Mouse (Mus musculus) CD4-positive, CD25-positive, alpha-beta regulatory T cell, adult 2 months (primary cell): ENCODE measurements around the gene Tnfaip1.

Experiments used
- DNase-seq: peaks from one replicate; pipeline ENCODE4 v3.0.0-alpha.2; 2012; ENCODE audit warnings: low read depth, low spot score

Gene Tnfaip1

GRCm38 (mm10) chr11:78500623-78501202 lies 35.4 kb downstream of the Tnfaip1 start:
- no peak for DNase-seq

- DNase-seq = no peak
Measured at GRCm38 (mm10) chr11:78499543-78499942, 36.6 kb downstream of the Tnfaip1 start.

- DNase-seq = no peak
Measured at GRCm38 (mm10) chr11:78499004-78499403, 37.1 kb downstream of the Tnfaip1 start, which contains the start of gene Vtn. Vtn (plus strand) TSS chr11:78499091.

- peak; percentile 99 for DNase-seq
Measured at GRCm38 (mm10) chr11:78497544-78498522, 38.3 kb downstream of the Tnfaip1 start, which contains the start of gene Sarm1. Sarm1 (minus strand) TSS chr11:78497754.

- DNase-seq = peak; percentile 43
Measured at GRCm38 (mm10) chr11:78497071-78497541, 39.0 kb downstream of the Tnfaip1 start.

GRCm38 (mm10) chr11:78495904-78496303 lies 40.2 kb downstream of the Tnfaip1 start:
- DNase-seq = peak; percentile 59

- no peak for DNase-seq
Measured at GRCm38 (mm10) chr11:78490781-78491241, 45.3 kb downstream of the Tnfaip1 start.

GRCm38 (mm10) chr11:78488168-78488567 lies 48.0 kb downstream of the Tnfaip1 start:
- peak; percentile 73 for DNase-seq

- no peak for DNase-seq
Measured at GRCm38 (mm10) chr11:78483639-78484038, 52.5 kb downstream of the Tnfaip1 start.

- DNase-seq = no peak
Measured at GRCm38 (mm10) chr11:78475289-78475688, 60.8 kb downstream of the Tnfaip1 start.
